Mouse (Mus musculus) fat pad, adult 2 months (tissue): ENCODE results near the gene Foxc1.
A peak's percentile ranks its signal among the peaks of the same experiment; 100 is the strongest.

Source experiments
- DNase-seq: peaks from one replicate; pipeline ENCODE4 v3.0.0-alpha.2; 2011; ENCODE audit warnings: low read depth, low spot score; ENCODE audit errors: extremely low read depth

The Foxc1 gene

DNA sequence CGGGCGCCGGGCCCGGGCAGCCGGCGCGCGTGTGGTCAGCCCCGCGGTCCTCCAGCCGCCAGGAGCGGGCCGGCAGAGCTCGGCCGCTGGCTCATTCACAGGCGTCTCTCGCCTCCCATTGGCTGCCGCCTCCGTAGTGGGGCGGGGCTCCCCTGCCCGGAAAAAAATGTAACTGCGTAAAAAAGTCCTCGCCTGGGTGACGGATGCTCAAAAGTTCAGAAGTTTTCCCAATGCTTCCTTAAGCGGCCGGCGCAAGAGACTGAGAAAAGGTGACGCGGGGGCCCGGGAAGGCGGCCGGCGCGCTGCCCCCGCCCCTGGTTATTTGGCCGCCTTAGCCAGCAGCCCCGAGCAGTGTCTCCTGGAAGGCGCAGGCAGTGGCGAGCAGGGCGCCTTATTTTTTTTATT, at the start of gene Foxc1:
Foxc1 (plus strand) TSS at position 206 of the 405 bp plus-strand sequence.
- peak; percentile 89 for DNase-seq

DNA sequence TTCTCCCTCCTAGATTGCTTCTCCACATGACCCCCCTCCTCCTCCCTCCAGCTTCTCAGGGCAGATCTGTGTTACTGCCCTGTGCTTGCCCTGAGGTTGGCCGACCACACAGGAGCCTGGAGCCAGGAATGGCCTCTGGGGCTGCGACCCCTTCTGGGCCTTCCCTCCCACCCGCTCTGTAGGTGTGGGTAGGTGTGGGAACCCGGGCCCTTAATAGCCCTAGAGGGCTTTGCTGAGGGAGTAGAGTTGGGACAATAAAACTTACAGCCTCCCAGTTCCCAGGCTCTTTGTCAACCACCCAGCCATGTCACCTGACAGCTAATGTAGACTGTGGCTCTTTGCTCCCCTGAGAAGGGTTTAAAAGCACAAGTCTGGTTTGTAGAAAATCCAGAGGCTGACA, 46.0 kb upstream of the Foxc1 start:
- DNase-seq: no peak

DNA sequence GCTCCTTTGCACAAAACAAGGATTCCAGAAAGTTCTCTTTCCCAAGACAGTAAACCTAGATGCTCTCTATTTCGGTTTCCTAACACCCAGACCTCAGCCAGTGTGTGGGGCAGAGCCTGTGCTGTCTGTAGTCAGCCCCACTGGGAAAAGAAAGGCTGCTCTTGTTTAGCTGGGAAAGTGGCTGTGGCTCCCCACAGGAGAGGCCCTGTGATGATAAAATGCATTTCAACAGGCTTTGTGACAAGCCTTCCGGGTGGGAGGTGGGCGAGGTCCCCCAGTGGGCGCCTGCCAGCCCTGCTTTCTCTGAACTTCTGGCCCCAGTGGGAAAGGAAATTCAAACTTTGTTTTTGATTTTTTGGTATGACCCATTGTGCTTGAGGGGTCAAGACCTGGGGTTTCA, 45.4 kb upstream of the Foxc1 start:
- DNase-seq: no peak

DNA sequence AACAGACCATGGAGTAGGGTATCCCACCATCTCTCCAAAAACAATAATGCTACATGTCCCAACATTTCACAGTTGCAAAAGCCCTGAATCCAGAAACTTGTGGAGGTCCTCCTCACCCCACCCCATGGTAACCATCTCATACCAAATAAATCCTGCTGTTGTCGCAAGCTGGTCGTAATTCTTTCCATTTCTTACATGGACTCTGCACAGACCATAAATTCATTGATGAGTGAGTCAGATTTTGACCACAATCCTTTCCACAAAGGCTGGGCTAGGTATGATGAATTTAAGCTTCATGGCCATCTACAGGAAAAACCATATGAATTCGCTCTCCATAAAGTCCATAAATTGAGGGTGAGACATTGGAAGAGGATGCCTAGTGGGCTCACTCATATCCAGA, 42.0 kb upstream of the Foxc1 start:
- DNase-seq: no peak

DNA sequence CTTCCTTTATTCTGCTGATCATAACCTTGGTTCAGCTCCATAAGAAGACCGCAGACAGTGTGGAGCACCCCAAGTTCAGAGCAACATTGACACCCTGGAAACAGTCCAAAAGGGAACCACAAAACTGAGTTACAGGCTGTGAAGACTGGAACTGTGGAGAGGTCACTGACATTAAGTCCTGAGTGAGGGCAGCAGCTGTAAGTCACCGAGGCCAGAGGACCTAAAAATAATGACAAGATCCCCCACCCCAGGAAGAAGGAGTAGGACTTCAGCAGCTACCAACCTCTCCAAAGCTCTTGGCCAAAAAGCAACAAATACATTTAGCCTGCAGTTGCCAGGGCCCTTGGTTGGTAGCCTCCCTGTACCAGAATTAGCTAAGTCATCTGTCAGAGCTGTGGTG, 40.9 kb upstream of the Foxc1 start:
- DNase-seq: no peak

DNA sequence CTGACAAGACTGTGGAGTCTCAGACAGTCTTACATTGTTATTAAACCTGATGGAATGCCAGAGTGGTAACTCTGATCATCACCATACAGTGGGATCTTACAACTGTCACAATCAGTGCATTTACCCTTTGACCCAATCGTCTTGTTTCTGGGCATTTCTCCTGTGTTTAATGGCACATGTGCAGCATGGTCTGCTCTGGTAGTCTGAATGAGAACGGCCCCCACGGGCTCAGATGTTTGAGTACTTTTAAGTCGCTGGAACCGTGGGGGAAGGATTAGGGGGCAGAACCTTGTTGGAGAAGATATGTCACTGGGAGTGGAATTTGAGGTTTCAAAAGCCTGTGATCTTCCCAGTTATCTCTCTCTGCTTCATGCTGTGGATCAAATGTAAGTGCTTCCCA, 33.6 kb upstream of the Foxc1 start:
- no peak for DNase-seq

DNA sequence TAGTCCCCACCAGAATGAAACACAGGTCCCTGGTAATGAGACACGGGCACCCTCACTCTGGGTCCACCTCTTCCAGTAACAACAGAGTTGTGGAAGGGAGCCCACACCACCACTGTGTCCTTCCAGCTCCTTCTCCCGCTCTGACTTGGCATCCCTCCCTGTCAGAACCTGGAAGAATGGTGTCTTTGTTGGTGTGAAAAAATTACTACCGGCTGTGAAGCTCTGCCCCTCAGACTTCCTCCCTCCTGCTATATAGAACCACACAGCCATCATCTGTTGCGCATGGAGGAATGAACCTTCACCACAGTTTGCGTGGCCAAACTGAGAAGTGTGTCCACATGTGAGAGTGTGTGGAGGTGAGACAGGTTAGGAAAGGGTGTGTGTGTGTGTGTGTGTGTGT, 30.7 kb upstream of the Foxc1 start:
- no peak for DNase-seq

DNA sequence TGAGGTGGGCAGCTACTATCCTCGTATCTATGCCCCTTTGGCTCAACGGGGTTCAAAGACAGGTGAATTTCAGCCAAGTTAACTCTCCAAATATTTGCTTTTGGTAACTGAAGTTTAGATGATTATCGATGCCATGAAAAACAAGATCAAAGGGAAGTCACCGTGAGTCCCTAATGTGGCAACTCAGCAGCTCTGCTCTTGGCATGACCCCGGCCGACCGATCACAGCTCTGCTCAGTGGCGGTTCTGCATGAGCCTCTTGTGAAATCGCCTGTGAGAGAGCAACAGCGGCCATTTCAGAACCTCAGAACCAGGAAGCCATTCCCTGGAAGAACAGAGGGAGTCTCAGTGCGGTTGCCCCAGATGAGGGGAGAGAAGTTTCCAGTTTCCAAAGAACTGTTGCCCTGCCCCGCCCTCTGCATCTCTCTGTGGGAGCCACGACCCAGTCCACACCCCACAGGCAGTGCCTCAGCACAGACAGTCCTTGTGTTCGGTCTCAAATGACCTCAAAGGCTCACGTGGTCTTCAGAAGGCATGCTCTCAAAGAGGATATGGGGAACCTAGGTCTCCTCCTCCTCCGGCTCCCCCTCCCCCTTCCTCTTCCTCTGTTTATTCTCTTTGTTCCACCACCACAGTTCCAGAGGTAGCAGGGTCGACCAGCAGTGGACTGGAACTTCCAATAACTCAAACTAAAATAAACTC, 27.0 kb upstream of the Foxc1 start:
- DNase-seq: no peak

DNA sequence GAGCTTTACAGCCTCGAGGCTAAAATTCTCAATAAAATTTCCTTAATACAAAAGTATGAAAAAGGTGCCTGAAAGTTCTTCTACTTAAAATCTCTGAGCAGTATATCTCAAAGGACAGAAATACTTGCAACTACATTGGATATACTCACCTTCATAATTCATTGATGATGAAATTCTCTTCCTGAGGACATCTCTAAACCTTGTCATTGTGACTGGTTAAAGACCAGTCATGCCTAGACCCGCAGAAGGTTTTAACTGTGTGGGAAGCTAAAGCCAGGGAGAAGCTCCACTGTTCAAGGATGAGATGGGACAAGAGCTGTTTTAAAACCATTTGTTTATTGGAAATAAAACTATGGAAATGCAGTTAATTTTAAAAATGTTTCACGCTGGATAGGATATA, 26.1 kb upstream of the Foxc1 start:
- peak; percentile 90 for DNase-seq

DNA sequence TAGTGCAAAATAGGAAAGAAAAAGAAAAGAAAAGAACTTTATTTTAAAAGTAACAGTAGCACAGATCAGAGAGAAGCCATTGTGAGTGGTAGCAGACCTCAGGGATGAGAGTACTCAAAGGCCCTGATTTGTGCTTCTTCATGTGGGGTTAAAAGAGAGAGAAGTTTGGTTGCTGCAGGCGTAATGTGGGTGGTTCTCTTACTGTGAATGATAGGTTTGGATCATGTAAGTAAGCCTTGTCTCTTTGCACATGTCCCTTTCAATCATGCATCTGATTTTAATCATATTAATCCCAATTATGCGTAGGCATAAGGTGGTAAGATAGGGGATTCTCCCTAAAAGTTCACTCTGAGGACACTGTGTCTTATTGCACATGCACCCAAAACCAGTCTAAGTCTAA, 24.4 kb upstream of the Foxc1 start:
- peak; percentile 95 for DNase-seq

DNA sequence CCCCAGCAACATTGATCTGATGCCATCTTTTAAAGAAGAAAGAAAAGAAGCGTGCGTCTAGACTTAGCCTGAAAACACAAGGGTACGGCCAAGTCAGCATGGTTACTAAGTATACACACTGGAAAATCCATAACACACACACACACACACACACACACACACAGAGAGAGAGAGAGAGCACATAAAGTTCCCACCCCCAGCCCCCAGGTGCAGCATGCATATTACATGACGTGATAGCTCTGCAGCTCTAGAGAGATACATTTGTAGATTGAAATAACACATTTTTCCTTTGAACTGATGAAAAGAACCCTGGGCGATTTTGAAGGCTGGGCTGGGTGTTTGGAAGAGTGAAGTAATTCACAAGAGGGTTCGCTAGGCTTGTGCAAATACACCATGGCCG, 21.7 kb upstream of the Foxc1 start:
- no peak for DNase-seq

DNA sequence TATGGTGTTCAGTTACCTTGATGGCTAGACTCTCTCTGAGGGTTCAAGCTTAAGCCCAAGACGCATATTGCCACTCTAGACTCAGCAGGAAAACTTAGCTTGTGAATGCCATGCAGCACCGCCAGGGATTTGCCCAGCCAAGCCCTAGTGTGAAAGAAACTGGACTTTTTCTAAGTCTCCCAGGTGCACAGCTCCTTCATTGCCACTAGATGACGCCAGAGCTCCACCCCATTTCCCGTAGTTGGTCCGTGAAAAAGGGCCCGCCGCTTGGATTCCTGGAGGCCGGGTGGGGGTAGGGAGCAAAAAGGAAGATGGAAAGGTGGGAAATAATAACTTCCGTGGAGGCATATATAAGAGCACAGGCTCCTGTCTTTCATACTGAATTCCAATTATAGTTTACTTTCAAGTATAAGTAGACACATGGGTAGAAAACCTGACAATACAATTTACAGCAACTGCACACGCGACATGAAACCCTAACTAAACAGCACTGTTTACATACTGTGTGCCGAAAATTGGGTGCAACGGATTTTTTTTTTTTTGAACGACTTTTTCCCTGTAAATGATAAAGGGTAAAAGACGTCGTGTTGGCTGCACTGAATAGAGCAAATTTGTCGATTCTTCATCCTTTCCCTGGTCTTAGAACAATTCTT, 13.8 kb upstream of the Foxc1 start:
- no peak for DNase-seq

DNA sequence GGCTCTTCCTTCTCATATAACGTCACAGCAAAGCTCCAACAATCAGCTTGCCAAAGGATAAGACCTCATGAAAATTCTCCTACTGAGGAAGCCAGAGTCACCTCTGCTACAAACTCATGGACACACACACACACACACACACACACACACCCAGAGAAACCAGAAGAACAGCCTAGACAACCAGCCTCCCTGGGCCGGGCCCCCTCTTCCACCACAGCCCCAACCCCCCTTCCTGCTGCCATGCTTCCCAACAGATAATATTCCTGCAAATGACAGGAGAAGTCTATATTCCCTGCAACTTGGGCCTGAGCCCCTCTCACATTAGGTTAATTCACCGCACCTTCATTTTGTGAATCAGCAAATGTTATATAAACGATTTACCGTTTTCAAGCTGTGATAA, 13.3 kb upstream of the Foxc1 start:
- DNase-seq: no peak

DNA sequence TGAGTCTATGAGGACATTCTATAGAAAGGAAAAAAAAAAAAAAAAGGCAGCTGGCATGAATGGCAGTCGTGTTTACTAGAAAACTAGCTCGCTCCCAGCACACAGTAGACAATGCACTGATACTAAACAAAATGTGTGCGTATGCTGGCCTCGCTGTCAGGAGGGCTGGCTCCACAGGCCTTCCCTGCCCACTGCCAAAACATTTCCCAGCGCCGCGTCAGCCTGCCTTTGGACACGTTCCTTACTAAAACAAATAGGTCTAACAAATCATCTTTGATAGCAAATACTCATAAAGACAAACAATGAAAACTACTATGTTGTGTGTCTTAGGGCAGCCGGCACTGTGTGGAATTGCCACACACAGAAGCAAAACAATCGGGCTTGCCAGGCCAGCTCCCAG, 9.1 kb upstream of the Foxc1 start:
- DNase-seq: no peak

DNA sequence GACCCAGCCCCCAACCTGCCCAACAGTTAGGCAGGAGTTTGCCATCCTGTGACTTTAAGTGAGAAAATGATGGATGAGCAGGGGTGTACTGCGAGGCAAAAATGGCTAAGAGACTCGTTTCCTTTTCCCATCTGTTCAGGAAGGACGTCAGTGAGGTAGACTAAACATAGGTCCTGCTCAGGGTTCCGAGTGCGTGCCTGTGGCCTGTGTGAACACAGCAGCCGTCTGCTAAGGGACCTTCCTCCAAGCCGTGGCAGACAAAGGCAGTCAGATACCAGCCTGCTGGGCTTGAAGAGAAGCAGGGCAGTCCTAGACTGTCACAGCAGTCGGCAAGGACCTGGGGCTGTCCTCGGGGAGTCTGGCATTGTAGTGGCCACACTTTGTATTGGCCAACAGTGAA, 8.4 kb upstream of the Foxc1 start:
- DNase-seq: no peak

DNA sequence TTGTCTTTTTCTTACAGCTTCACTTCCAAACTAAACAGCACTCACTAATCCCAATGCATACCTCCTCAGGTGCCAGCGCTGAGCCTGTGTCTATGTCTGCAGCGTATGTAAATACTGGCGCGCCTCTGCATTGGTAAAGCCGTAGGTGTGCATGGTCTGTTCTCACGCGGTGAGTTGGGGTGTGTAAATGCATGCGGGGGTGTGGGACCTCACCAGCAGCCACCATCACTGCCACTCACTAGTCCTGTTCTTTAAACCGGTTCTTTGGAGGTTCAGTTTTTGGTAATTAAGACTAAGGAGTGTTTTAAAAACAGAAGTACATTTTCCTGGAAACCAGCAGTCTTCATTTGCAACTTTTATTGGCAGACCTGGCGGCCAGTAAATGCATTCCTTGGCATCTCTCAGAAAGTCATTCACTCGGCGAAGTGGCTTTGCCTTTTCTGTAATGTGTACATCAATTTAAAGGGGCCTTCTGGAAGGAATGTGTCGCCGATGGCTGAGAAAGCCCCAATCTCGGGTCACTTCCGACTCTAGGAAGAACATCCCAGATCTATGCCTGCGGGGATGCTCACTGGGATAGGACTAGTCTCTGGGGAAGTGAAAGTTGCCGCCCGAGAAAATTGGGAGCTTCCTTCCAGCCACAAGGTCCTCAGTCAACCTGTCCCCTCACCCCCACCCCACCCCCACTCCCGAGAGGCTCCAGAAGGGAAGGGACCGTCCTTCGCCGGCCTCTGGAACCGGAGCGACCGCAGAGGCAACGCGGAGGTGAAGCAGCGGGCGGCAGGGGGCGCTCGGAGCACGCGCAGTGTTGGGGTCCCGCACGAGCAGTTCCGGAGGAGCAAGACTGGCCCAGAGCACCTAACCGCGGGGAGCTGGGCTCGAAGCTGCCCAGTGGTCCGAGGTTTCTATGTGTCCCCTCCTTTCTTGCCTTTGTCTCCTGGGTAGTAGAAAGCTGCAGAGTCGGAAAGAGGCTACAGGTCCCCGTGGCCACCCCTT, 5.6 kb upstream of the Foxc1 start:
- no peak for DNase-seq

DNA sequence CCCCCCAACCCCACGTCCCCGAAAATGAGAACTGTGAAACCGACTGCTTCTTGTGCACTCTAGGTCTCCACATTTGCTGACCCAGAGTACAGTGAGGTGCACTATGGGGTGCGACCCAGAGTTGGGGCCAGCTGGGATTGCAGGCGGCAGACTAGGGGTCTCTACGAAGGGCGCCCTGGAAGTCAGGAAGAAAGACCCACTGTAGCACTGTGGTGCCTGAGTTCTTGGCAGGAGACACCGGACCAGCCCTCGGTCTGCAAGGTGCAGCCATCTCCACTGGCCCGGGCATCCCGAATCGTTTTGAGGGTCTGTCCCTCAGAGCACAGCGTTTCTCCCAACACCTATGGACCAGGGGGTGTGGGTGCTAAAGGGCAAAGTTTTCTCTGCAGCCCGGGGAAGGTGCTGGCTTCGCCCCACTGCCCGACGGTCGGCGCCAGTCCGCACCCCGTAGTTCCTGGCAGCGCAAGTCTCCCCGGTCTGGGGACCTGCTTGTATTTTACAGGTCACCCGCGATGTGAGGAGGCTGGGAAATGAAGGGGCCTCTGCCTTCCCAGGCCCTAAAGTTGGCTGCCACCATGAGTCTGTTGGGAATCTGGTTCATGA, 4.6 kb upstream of the Foxc1 start:
- DNase-seq: no peak

DNA sequence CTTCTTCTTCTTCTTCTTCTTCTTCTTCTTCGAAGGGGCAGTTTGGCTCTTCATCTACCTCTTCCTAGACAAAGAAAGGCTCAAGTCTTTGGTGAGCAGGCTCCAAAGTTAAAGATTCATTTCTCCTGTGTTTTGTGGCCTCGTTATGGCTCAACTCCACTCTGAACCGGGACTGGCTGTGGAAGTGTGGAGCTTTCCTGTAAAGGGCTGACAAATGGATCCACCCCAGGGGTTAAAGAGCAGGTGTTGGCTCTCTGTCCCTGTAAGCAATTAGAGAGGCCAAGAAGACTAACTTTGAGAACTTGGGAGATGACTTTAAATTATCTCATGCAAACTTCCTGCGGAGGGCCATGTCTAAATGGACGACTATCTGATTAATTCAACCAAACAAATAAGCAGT, 4.0 kb upstream of the Foxc1 start:
- no peak for DNase-seq

DNA sequence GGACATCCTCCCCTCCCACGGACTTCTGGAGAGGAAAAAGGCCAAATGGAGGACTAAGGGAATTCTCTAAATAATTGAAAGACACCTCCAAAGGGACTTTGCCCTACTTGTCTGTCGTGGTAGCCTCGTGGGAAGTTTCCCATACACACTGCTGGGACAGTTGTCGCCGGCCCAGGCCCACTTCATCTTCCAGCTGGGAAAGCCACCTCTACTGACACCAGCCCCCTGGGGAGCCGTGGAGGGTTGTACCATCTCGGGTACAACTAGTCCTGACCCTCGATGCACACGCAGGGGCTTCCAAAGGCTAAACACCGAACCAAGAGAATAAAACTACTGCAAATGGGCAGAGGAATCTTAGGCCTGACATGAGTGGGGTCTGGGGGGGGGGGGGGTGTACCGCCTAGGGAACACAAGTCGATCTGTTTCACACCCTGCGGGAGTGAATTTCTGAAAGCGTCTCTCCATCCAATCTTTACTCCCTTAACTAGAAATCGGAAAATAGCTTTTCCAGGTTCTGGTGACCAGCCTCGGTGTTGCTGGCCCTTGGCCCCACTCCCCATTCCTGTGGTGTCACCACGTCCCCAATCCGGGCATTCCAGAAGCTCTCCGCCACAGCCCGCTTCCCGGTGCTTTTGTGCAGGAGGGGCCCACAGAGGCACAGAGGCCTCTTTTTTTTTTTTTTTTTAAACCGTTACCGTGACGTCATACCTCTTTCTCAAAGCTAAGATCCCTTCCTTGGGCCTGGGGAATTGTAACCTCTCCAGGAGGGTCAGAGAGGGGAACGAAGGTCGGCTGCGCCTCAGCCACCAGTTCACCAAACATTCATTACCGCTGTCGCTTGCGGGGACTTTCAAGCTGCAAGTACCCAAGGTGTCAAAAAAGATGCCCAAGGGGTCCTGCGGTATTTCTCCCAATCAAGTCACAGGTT, 3.0 kb upstream of the Foxc1 start:
- DNase-seq: no peak

DNA sequence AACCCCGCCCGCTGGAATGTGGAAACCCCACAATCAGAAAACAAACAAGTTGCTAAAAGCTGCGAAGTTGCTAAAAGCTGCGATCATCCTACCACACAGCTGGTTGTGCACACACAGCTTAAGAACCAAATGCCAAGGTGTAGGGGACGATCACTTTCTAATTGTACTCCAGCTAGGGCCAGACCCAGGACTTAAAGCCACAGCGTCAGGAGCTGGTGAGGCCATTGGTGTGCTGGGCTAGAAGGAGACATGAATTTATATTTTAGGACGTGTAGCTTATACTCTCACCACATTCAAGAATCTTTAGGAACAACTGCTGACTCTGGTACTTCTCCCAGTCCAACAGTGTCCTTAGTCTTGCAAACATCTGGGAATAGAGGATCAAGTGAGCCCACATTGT, 1.9 kb upstream of the Foxc1 start:
- DNase-seq: no peak
